Mouse (Mus musculus) lung, embryonic 15.5 days (tissue): ENCODE data around the gene Lgals2. TPM values are rescaled to one million over a fixed set of nuclear protein-coding genes. Genes with fewer than 3 reads are reported as not detected.

Experiments
- ATAC-seq: fragments of 200-750 bp; cut with Nextera tagmentation; 2 replicates; pipeline ENCODE4 v1.8.0; 2017; ENCODE audit warnings: moderate number of reproducible peaks, borderline replicate concordance; ENCODE audit not compliant: low FRiP score, low TSS enrichment; ENCODE audit errors: extremely low read depth
- H3K27ac ChIP-seq: fragments of 300-500 bp; sonication (generic); 2 replicates; pipeline ENCODE4 v1.5.1; 2015; ENCODE audit warnings: moderate library complexity, mild to moderate bottlenecking, inconsistent platforms
- H3K27me3 ChIP-seq: fragments of 300-500 bp; sonication (generic); 2 replicates; pipeline ENCODE4 v1.6.1; 2015; ENCODE audit warnings: inconsistent platforms
- H3K36me3 ChIP-seq: fragments of 300-500 bp; sonication (generic); 2 replicates; pipeline ENCODE4 v1.6.1; 2015; ENCODE audit warnings: inconsistent platforms
- H3K4me1 ChIP-seq: fragments of 300-500 bp; sonication (generic); 2 replicates; pipeline ENCODE4 v1.6.1; 2015; ENCODE audit warnings: inconsistent platforms
- H3K4me2 ChIP-seq: fragments of 300-500 bp; sonication (generic); 2 replicates; pipeline ENCODE4 v1.6.1; 2015; ENCODE audit warnings: inconsistent platforms, mild to moderate bottlenecking, moderate library complexity
- H3K4me3 ChIP-seq: fragments of 300-500 bp; sonication (generic); 2 replicates; pipeline ENCODE4 v1.5.1; 2015; ENCODE audit warnings: mild to moderate bottlenecking, inconsistent platforms
- H3K9ac ChIP-seq: fragments of 300-500 bp; sonication (generic); 2 replicates; pipeline ENCODE4 v1.6.1; 2015; ENCODE audit warnings: inconsistent platforms
- H3K9me3 ChIP-seq: fragments of 300-500 bp; sonication (generic); 2 replicates; pipeline ENCODE4 v1.6.1; 2016; ENCODE audit warnings: inconsistent platforms
- WGBS: fragments of 180-500 bp; shearing (Covaris S2); methylation state at CpG from one replicate; pipeline ENCODE4 v1.1.7; 2015; 5-methylcytosine and 5-hydroxymethylcytosine counted together
- polyA plus RNA-seq: library from polyadenylated mRNA; unstranded; fragments of >200 nt; fragmentation: Nextera tagmentation; extraction: Ambion mirVana; gene quantifications from 2 replicates; pipeline ENCODE4 v1.2.1, GENCODE M21; 2015

Lgals2 gene
- polyA plus RNA-seq, 1 experiment from 2014 or later, result 0.72 TPM

- no peak overlapping the region for H3K9ac ChIP-seq
- peak overlapping the region; percentile 93 for H3K27ac ChIP-seq
- peaks cover 71% of the 10 kb centered on the region for H3K4me1 ChIP-seq
- H3K36me3 ChIP-seq, result no peaks in the 10 kb centered on the region
- no peaks in the 10 kb centered on the region for H3K9me3 ChIP-seq
- H3K4me2 ChIP-seq, result peak overlapping the region; percentile 46
- no peak for ATAC-seq
- H3K4me3 ChIP-seq, result peak overlapping the region; percentile 21; the same call in 1 of the 2 replicates
- no peaks in the 10 kb centered on the region for H3K27me3 ChIP-seq
- WGBS, result 44% methylated on average over 10 of the region's 10 CpGs
These were observed 24.3 kb downstream of the Lgals2 start for GRCm38 (mm10) chr15:78830742-78831719.

DNA sequence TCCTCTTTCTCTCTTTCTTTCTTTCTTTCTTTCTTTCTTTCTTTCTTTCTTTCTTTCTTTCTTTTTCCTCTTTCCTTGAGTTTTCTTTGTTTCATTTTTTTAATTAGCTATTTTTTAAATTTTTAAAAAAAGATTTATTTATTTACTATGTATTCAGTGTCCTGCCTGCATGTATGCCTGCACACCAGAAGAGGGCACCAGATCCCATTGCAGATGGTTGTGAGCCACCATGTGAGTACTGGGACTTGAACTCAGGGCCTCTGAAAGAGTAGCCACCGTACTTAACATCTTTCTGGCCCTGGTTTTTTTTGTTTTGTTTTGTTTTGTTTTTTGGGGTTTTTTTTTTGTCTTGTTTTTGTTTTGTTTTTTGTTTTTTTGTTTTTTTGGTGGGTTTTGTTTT is 25.7 kb downstream of the Lgals2 start:
- no peak overlapping the region for H3K27ac ChIP-seq
- H3K4me1 ChIP-seq, result peaks cover 57% of the 10 kb centered on the region
- H3K9ac ChIP-seq, result no peak overlapping the region
- WGBS, result 85% methylated on average over 1 of the region's 1 CpGs
- H3K9me3 ChIP-seq, result no peaks in the 10 kb centered on the region
- H3K36me3 ChIP-seq, result no peaks in the 10 kb centered on the region
- H3K4me3 ChIP-seq, result no peak overlapping the region
- ATAC-seq, result no peak
- H3K27me3 ChIP-seq, result no peaks in the 10 kb centered on the region
- no peak overlapping the region for H3K4me2 ChIP-seq

DNA sequence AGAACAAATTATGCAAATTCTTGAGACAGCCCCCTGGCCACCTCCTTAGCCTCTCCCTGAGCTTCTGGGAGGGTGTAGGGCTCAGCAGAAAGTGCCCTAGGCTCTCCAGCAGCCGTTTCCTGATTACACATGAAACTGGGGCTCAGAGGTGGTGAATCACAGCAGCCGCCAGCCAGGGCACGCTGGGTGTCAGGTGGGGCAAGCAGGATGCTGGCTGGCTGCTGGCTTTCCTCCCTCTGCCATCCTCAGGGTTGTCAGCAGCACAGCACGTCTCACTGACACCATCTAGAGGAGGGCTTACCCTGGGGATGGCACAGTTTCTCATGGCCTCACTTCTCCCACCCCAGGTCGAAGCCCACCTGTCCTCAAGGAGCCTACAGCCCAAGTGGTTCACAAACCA is 27.0 kb downstream of the Lgals2 start:
- Histone ChIP-seq H3K27me3 (no peaks in the 10 kb centered on the region), H3K27ac (0 out of 2 replicates have a peak overlapping the region, but pooled peaks have one; percentile 13), H3K9me3 (no peaks in the 10 kb centered on the region), H3K9ac (no peak overlapping the region), H3K36me3 (no peaks in the 10 kb centered on the region), H3K4me3 (no peak overlapping the region), H3K4me1 (peaks cover 44% of the 10 kb centered on the region), H3K4me2 (no peak overlapping the region)
- no peak for ATAC-seq
- 19% methylated on average over 5 of the region's 5 CpGs for WGBS

DNA sequence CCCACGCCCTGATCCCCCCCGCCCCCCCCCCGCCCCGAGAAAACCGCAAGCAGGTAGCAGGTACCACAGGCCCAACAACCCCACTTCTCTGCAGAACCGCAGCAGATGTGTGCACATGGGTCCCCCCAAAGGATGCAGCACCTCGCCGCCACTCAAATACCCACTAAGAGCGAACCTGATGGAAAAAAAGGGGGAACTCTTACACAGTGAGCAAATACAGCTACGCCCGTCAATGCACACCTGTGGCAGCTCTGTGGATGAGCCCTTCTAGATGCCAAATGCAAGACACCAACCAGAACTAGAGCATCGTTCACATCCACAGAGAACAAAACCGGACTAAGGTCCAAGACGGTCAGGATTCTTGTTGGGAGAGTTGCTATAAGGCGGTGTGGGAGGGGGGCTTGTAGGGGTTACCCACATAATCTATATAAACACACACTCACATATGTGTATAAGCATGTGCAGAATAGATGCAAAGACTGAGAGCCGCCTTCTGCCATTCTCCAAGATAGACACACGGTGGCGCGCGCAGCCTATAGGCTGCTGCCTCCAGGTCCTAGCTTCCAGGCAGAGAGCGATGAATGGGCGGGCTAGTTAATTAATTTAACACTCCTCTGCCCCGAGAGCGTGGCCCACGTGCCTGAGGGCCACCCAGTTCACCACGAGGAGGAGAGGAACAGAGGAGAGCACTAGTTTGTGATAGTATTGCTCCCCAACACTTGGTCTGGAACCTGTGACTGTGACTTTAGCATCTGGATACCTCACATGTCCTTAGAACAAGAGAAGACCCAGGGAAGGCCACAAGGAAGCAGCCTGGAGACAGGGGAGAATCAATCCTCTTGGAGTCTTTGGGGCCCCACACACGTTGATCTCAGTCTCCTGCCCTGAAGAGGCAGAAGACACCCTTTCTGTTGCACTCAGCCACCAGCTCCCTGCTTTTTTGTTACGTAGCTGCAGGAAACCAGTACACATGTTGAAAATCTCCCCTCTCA is 28.8 kb downstream of the Lgals2 start:
- H3K4me2 ChIP-seq, result no peak overlapping the region
- no peaks in the 10 kb centered on the region for H3K27me3 ChIP-seq
- H3K9me3 ChIP-seq, result no peaks in the 10 kb centered on the region
- peak; percentile 66 for ATAC-seq
- H3K27ac ChIP-seq, result 0 out of 2 replicates have a peak overlapping the region, but pooled peaks have one; percentile 0
- no peaks in the 10 kb centered on the region for H3K36me3 ChIP-seq
- 19% methylated on average over 28 of the region's 28 CpGs for WGBS
- no peak overlapping the region for H3K9ac ChIP-seq
- peaks cover 26% of the 10 kb centered on the region for H3K4me1 ChIP-seq
- H3K4me3 ChIP-seq, result no peak overlapping the region

GRCm38 (mm10) chr15:78816074-78816391 is 39.3 kb downstream of the Lgals2 start:
- H3K4me3 ChIP-seq, result no peak overlapping the region
- peaks cover 13% of the 10 kb centered on the region for H3K4me1 ChIP-seq
- H3K4me2 ChIP-seq, result no peak overlapping the region
- no peak for ATAC-seq
- no peaks in the 10 kb centered on the region for H3K27me3 ChIP-seq
- WGBS, result 58% methylated on average over 6 of the region's 6 CpGs
- H3K9ac ChIP-seq, result no peak overlapping the region
- H3K27ac ChIP-seq, result peak overlapping the region; percentile 75
- H3K36me3 ChIP-seq, result no peaks in the 10 kb centered on the region
- H3K9me3 ChIP-seq, result no peaks in the 10 kb centered on the region

DNA sequence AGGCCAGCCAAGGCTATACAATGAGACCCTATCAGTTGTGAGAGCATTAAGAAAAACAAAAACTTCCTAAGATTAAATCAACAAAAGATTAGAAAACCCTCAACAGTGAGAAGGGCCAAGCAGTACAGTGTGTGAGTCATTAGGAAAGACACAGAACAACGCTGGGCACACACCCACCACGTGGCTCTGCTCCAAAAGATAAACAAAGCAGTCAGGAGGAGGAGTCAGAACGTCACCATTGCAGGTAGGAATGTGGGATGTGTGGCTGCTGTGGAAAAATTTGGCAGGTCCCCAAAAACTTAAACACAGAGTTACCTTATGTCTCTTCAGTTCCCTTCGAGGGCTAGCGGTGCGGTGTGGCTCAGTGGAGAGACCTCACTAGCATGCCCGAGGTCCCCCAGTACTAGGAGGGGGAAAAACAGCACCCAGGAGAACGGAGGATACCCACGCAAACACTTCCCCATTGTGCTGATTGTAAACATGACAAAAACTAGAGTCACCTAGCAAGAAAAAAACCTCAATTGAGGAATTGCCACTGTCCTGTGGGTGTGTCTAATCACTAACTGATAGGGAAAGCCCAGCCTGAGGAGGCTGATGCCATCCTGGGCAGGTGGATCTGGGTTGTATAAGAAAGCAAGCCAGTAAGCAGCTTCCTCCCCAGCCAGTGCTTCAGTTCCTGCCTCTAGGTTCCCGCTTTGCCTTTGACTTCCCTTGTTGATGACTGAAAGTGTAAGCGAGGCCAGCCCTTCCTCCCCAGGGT is 39.8 kb downstream of the Lgals2 start:
- WGBS, result 25% methylated on average over 11 of the region's 11 CpGs
- no peaks in the 10 kb centered on the region for H3K36me3 ChIP-seq

GRCm38 (mm10) chr15:78813603-78814002 is 41.7 kb downstream of the Lgals2 start:
- Histone ChIP-seq H3K4me3 (no peak overlapping the region), H3K9me3 (no peaks in the 10 kb centered on the region), H3K27ac (no peak overlapping the region), H3K9ac (no peak overlapping the region), H3K27me3 (no peaks in the 10 kb centered on the region), H3K36me3 (no peaks in the 10 kb centered on the region), H3K4me2 (no peak overlapping the region), H3K4me1 (peaks cover 20% of the 10 kb centered on the region)
- 88% methylated on average over 4 of the region's 4 CpGs for WGBS
- ATAC-seq, result no peak

More for the DNA sequence above, 39.8 kb downstream of the Lgals2 start:
- H3K9ac ChIP-seq, result no peak overlapping the region
- peak; percentile 81 for ATAC-seq
- H3K4me2 ChIP-seq, result no peak overlapping the region
- peak overlapping the region; percentile 75 for H3K27ac ChIP-seq
- H3K4me1 ChIP-seq, result peaks cover 13% of the 10 kb centered on the region
- no peaks in the 10 kb centered on the region for H3K27me3 ChIP-seq
- H3K4me3 ChIP-seq, result no peak overlapping the region
- no peaks in the 10 kb centered on the region for H3K9me3 ChIP-seq

- Histone ChIP-seq H3K27me3 (no peaks in the 10 kb centered on the region), H3K9ac (no peak overlapping the region), H3K4me1 (peaks cover 27% of the 10 kb centered on the region), H3K36me3 (no peaks in the 10 kb centered on the region), H3K9me3 (no peaks in the 10 kb centered on the region), H3K27ac (no peak overlapping the region), H3K4me3 (no peak overlapping the region), H3K4me2 (no peak overlapping the region; the same call in 1 of the 2 replicates)
- WGBS, result 34% methylated on average over 9 of the region's 9 CpGs
- no peak for ATAC-seq
These were observed 45.2 kb downstream of the Lgals2 start for GRCm38 (mm10) chr15:78810146-78810545.

- no peak overlapping the region for H3K9ac ChIP-seq
- no peak overlapping the region for H3K4me3 ChIP-seq
- ATAC-seq, result no peak
- H3K9me3 ChIP-seq, result no peaks in the 10 kb centered on the region
- H3K36me3 ChIP-seq, result no peaks in the 10 kb centered on the region
- no peak overlapping the region; the same call in 1 of the 2 replicates for H3K4me2 ChIP-seq
- WGBS, result 35% methylated on average over 9 of the region's 9 CpGs
- H3K27ac ChIP-seq, result no peak overlapping the region
- peaks cover 27% of the 10 kb centered on the region for H3K4me1 ChIP-seq
- no peaks in the 10 kb centered on the region for H3K27me3 ChIP-seq
These were observed 45.6 kb downstream of the Lgals2 start for GRCm38 (mm10) chr15:78809739-78810138.

DNA sequence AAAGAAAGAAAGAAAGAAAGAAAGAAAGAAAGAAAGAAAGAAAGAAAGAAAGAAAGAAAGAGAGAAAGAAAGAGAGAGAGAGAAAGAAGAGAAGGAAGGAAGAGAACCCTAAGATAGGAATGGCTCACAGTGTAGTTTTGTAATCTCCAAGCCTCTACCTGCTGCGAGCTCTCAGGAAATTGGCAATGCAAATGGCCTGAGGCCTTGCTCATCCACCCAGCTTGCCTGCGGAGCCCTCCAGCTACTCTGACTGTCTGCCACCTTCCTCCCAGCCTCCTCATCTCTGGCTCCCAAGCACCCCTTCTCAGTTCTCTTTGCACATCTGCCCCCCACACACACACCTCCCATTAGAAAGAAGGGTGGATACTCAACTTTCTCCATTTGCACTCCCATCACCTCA is 46.3 kb downstream of the Lgals2 start:
- H3K4me3 ChIP-seq, result no peak overlapping the region
- no peak for ATAC-seq
- no peaks in the 10 kb centered on the region for H3K27me3 ChIP-seq
- no peak overlapping the region for H3K27ac ChIP-seq
- H3K9ac ChIP-seq, result no peak overlapping the region
- H3K36me3 ChIP-seq, result no peaks in the 10 kb centered on the region
- H3K9me3 ChIP-seq, result no peaks in the 10 kb centered on the region
- H3K4me1 ChIP-seq, result peaks cover 32% of the 10 kb centered on the region
- H3K4me2 ChIP-seq, result no peak overlapping the region
- 93% methylated on average over 2 of the region's 2 CpGs for WGBS

- peaks cover 5% of the 10 kb centered on the region; the same call in 1 of the 2 replicates for H3K27me3 ChIP-seq
- 61% methylated on average over 3 of the region's 3 CpGs for WGBS
- H3K9me3 ChIP-seq, result no peaks in the 10 kb centered on the region
- H3K4me1 ChIP-seq, result peaks cover 49% of the 10 kb centered on the region
- H3K4me3 ChIP-seq, result no peak overlapping the region
- H3K4me2 ChIP-seq, result no peak overlapping the region
- ATAC-seq, result no peak
- no peak overlapping the region for H3K27ac ChIP-seq
- no peaks in the 10 kb centered on the region for H3K36me3 ChIP-seq
- no peak overlapping the region for H3K9ac ChIP-seq
These were observed 48.2 kb downstream of the Lgals2 start for GRCm38 (mm10) chr15:78807141-78807540.
